Mouse (Mus musculus): ENCODE data around the gene Gm20916.
"Not testable (repeated sequence)": the region's sequence is repeated elsewhere in the genome, so short reads cannot be mapped to it uniquely, and the experiment has no call there.

Gm20916 gene

GRCm38 (mm10) chrY:79319265-79319664, at the start of gene Gm20916:
Gene Gm20916, plus strand, starts transcription at chrY:79319565.
- DNase-seq (ENCODE audit: low spot score in 2 of 2): not testable (repeated sequence)

All from frontal cortex, postnatal 25 days (tissue).